Mouse (Mus musculus): Measurements from ENCODE around the gene Tex38. TPM values are rescaled to one million over a fixed set of nuclear protein-coding genes. Genes with fewer than 3 reads are reported as not detected.

The Tex38 gene
- total and polyA plus RNA-seq, 3 experiments = 0.17 to 0.30 TPM; not detected in 1

GRCm38 (mm10) chr4:115820944-115821343 lies 40.1 kb upstream of the Tex38 start (continued):
- TF ChIP-seq TCF12 (IDR thresholded peaks at IDR 0.05; ENCODE audit: low read depth, low read length) (peak; percentile 42; the same call in 1 of the 2 replicates), MYC (IDR thresholded peaks at IDR 0.05; ENCODE audit: low read depth, low read length) (no peak), MAFK (IDR thresholded peaks at IDR 0.05; ENCODE audit: insufficient replicate concordance, low read length) (no peak), USF2 (conservative IDR thresholded peaks at IDR 0.05; ENCODE audit: low read depth, low read length) (no peak), HCFC1 (IDR thresholded peaks at IDR 0.05; ENCODE audit: low read depth, low read length) (no peak), EP300 (IDR thresholded peaks at IDR 0.05; ENCODE audit: low read length) (peak; percentile 75), JUND (conservative IDR thresholded peaks at IDR 0.05; ENCODE audit: low read depth, low read length) (no peak), RAD21 (IDR thresholded peaks at IDR 0.05; ENCODE audit: low read depth, low read length) (no peak; the same call in 1 of the 2 replicates), BHLHE40 (IDR thresholded peaks at IDR 0.05; ENCODE audit: low read depth, low read length) (peak; percentile 48), CTCF (conservative IDR thresholded peaks at IDR 0.05 in 1 of 2, IDR thresholded peaks at IDR 0.05 in 1 of 2; ENCODE audit: low read depth in 2 of 2, low read length in 2 of 2) (no peak)

DNA sequence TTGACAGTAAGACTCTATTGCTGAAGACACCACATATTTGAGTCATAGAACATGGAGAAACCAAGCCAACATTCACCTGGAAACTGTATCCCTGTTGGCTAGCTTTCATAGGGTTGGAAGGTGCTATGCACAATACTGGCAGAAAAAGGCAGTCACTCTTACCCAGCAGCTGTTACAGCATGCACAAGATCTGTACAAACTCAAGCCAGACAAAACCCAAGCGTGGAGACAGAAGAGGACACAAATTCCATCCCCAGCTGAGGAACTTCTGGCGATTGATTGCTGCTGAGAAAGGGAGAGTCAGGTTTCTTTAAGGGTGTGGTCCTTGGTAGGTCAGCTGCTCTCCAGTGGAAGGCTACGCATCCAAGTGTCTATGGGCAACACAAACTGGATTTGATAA lies 39.4 kb upstream of the Tex38 start:
- Histone ChIP-seq H3K27ac (ENCODE audit: insufficient read depth, low read depth) (no peak overlapping the region; the same call in 1 of the 2 replicates), H3K4me2 (ENCODE audit: insufficient read depth, low read depth, poor library complexity, severe bottlenecking) (no peak overlapping the region), H3K9me3 (replicated peaks; ENCODE audit: low read length) (no peaks in the 10 kb centered on the region), H3K4me1 (ENCODE audit: control insufficient read depth in 1 of 2, insufficient read depth in 2 of 2) (peaks cover 20 to 58% of the 10 kb centered on the region in 2 experiments), H3K4me3 (replicated peaks in 1 of 3; ENCODE audit: low read depth in 2 of 3, low read length in 2 of 3, poor library complexity in 1 of 3) (no peak overlapping the region), H3K27me3 (replicated peaks) (no peaks in the 10 kb centered on the region), H3K79me2 (replicated peaks; ENCODE audit: control insufficient read depth, extremely low read depth, insufficient read depth, poor library complexity, severe bottlenecking) (no peaks in the 10 kb centered on the region), H3K36me3 (replicated peaks in 1 of 2; ENCODE audit: control insufficient read depth in 1 of 2, insufficient read depth in 1 of 2, low read length in 1 of 2) (peaks cover 14 to 58% of the 10 kb centered on the region in 2 experiments), H3K9ac (ENCODE audit: insufficient read depth, low read depth) (no peak overlapping the region)
- in situ Hi-C loops (cut with MboI; ENCODE audit: low pct_ligation_motif_present, low pct_unique_long_range_greater_than_20kb, low sequenced_read_pairs) = loop anchor here (10.0 kb wide), 1 partner anchor 75 kb away; no protein-coding TSS in a partner anchor
- dilution Hi-C loops (cut with MboI; ENCODE audit: extremely low pct_ligation_motif_present, extremely low pct_unique_long_range_greater_than_20kb, low sequenced_read_pairs) = no loop called here
- no peak for DNase-seq (ENCODE audit: extremely low read depth)
- TF ChIP-seq ZC3H11A (IDR thresholded peaks at IDR 0.05; ENCODE audit: low read depth, low read length) (no peak), BHLHE40 (IDR thresholded peaks at IDR 0.05; ENCODE audit: low read depth, low read length) (no peak), ZKSCAN1 (IDR thresholded peaks at IDR 0.05; ENCODE audit: borderline replicate concordance, low read depth, low read length) (no peak)

GRCm38 (mm10) chr4:115815606-115816005 lies 34.8 kb upstream of the Tex38 start:
- in situ Hi-C loops (cut with MboI; ENCODE audit: low pct_ligation_motif_present, low pct_unique_long_range_greater_than_20kb, low sequenced_read_pairs) = no loop called here
- DNase-seq (ENCODE audit: extremely low read depth) = no peak
- no peak overlapping the region for H3K9ac ChIP-seq (ENCODE audit: insufficient read depth, low read depth)
- H3K4me2 ChIP-seq (ENCODE audit: insufficient read depth, low read depth, poor library complexity, severe bottlenecking) = no peak overlapping the region
- H3K4me3 ChIP-seq (replicated peaks in 1 of 3; ENCODE audit: low read depth in 2 of 3, low read length in 2 of 3, poor library complexity in 1 of 3) = no peak overlapping the region
- peaks cover 35 to 78% of the 10 kb centered on the region in 2 experiments for H3K36me3 ChIP-seq (replicated peaks in 1 of 2; ENCODE audit: control insufficient read depth in 1 of 2, insufficient read depth in 1 of 2, low read length in 1 of 2)
- no peak overlapping the region for H3K27ac ChIP-seq (ENCODE audit: insufficient read depth, low read depth)
- no peaks in the 10 kb centered on the region for H3K79me2 ChIP-seq (replicated peaks; ENCODE audit: control insufficient read depth, extremely low read depth, insufficient read depth, poor library complexity, severe bottlenecking)
- H3K9me3 ChIP-seq (replicated peaks; ENCODE audit: low read length) = no peaks in the 10 kb centered on the region
- no peaks in the 10 kb centered on the region for H3K27me3 ChIP-seq (replicated peaks)
- dilution Hi-C loops (cut with MboI; ENCODE audit: extremely low pct_ligation_motif_present, extremely low pct_unique_long_range_greater_than_20kb, low sequenced_read_pairs) = no loop called here
- peaks cover 9 to 17% of the 10 kb centered on the region in 2 experiments for H3K4me1 ChIP-seq (ENCODE audit: control insufficient read depth in 1 of 2, insufficient read depth in 2 of 2)
- TF ChIP-seq MYC (IDR thresholded peaks at IDR 0.05; ENCODE audit: low read depth, low read length) (no peak), GABPA (IDR thresholded peaks at IDR 0.05; ENCODE audit: insufficient replicate concordance, low read depth, low read length) (no peak), SMC3 (IDR thresholded peaks at IDR 0.05; ENCODE audit: low read depth, low read length) (no peak), NELFE (IDR thresholded peaks at IDR 0.05; ENCODE audit: low read depth, low read length) (no peak), EP300 (IDR thresholded peaks at IDR 0.05; ENCODE audit: low read length) (no peak), MAZ (IDR thresholded peaks at IDR 0.05; ENCODE audit: low read depth, low read length) (no peak), USF2 (conservative IDR thresholded peaks at IDR 0.05; ENCODE audit: low read depth, low read length) (no peak), BHLHE40 (IDR thresholded peaks at IDR 0.05; ENCODE audit: low read depth, low read length) (no peak), ETS1 (conservative IDR thresholded peaks at IDR 0.05; ENCODE audit: low read depth, low read length) (no peak), ZNF384 (IDR thresholded peaks at IDR 0.05; ENCODE audit: low read depth, low read length) (no peak)

All from CH12.LX (cell line).